Mouse (Mus musculus) ES-Bruce4 (cell line): Measurements from ENCODE around the gene Pgs1. TPM values are rescaled to one million over a fixed set of nuclear protein-coding genes. Genes with fewer than 3 reads are reported as not detected.
A peak's percentile ranks its signal among the peaks of the same experiment; 100 is the strongest.

Experiments
- H3K27ac ChIP-seq: 2 replicates; pipeline ENCODE4 v1.5.1; 2012; ENCODE audit warnings: low read length, inconsistent platforms; ENCODE audit not compliant: insufficient read depth
- H3K27me3 ChIP-seq: 2 replicates; pipeline ENCODE4 v1.6.1; 2012; ENCODE audit warnings: mild to moderate bottlenecking, low read length, inconsistent platforms; ENCODE audit not compliant: control insufficient read depth, poor library complexity, insufficient read depth, severe bottlenecking
- H3K36me3 ChIP-seq: 2 replicates; pipeline ENCODE4 v1.6.1; 2012; ENCODE audit warnings: inconsistent platforms, mild to moderate bottlenecking, low read length, moderate library complexity; ENCODE audit not compliant: control insufficient read depth, poor library complexity, insufficient read depth, severe bottlenecking
- H3K4me1 ChIP-seq: one replicate; pipeline ENCODE4 v1.8.1; 2011; ENCODE audit warnings: low read length; ENCODE audit not compliant: control insufficient read depth, insufficient read depth
- H3K4me3 ChIP-seq: 2 replicates; pipeline ENCODE4 v1.5.1; 2011; ENCODE audit warnings: low read depth, mild to moderate bottlenecking, low read length
- H3K9ac ChIP-seq: 2 replicates; pipeline ENCODE4 v1.6.1; 2012; ENCODE audit warnings: low read depth, mild to moderate bottlenecking, inconsistent platforms; ENCODE audit not compliant: poor library complexity, severe bottlenecking
- H3K9me3 ChIP-seq: replicated peaks from 2 replicates; pipeline ENCODE4 v1.6.1; 2012; ENCODE audit warnings: mild to moderate bottlenecking, low read length, inconsistent platforms; ENCODE audit not compliant: control insufficient read depth, poor library complexity, insufficient read depth, severe bottlenecking
- CTCF ChIP-seq: IDR thresholded peaks from one replicate; pipeline ENCODE4 v1.8.1; 2011; ENCODE audit warnings: low read depth, low read length
- EP300 ChIP-seq: IDR thresholded peaks from 2 replicates; pipeline ENCODE4 v1.6.1; 2011; ENCODE audit warnings: low read depth, low read length; ENCODE audit not compliant: insufficient read depth
- POLR2A ChIP-seq: IDR thresholded peaks from one replicate; pipeline ENCODE4 v1.8.1; 2011; ENCODE audit warnings: low read length; ENCODE audit not compliant: insufficient read depth
- polyA plus RNA-seq: library from polyadenylated mRNA; stranded (reverse); fragments of >200 nt; gene quantifications from 2 replicates; pipeline ENCODE4 v1.2.4, GENCODE M21; 2011; ENCODE audit warnings: low read depth; ENCODE audit not compliant: missing spikeins, insufficient read depth, insufficient read length

Pgs1 gene
- polyA plus RNA-seq, 1 experiment, result 31.5 TPM

DNA sequence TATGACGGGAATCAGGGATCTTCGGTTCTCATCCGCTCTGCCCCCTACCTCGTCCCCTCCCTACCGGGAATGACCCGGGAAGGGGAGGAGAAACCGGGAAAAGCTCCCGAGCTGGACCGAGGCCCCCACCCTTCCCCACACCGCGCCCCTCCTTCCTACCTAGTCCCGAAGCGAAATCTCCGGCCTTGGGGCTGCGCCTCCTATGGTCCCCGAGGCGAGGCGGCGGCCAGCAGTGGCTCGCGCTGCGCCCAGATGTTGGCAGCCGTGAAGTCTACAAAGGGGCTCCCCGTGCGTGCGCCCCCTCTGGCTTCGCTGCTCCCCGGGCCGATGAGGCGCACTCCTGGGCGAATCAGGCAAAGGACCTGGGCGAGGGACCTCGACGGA, 17.4 kb upstream of the Pgs1 start:
- H3K27me3 ChIP-seq, result no peaks in the 10 kb centered on the region
- H3K9me3 ChIP-seq, result no peaks in the 10 kb centered on the region
- peaks cover 26% of the 10 kb centered on the region for H3K36me3 ChIP-seq
- peaks cover 17% of the 10 kb centered on the region for H3K4me1 ChIP-seq
- peak overlapping the region; percentile 94 for H3K4me3 ChIP-seq
- H3K9ac ChIP-seq, result peak overlapping the region; percentile 98
- peak overlapping the region; percentile 62 for H3K27ac ChIP-seq
- TF ChIP-seq CTCF (no peak), EP300 (no peak), POLR2A (no peak)

DNA sequence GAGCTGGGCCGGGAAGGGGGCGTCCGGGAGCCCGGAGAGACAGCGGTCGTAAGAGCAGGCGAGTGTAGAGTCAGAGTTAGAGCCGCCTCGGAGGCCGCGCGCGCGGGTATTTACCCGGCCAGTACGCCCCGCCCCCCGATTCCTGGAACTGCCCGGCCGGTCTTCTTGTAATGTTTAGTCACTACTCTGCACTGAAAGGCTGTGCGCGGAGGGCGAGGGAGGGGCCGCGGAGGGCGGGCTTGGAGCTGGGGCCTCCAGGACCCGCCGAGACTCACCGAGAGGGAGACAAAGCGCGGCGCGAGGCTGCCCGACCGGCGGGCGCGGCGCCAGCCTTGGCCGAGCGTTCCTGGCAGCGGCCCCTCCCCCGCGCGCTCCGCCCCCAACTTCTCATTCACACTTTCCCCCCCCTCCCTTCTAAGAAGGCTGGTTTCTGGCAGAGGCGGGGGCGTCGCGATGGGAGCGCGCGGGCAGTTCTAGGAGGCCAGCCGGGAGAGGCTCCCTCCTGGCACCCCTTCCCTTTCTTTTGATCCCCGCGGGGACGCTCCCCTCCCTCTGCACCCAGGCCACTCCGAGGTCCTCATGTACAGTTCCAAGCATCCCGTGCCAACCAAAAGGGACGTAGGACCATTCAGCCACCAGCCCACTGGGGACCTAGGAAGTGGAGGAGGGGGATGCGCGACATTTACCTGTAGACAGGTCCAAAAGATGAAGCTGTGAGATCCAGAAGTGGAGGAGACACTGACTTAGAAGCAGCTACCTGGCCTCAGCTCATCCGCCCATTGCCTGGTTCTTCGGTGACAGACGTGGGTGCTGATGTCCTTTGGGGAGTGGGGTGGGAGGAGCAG, 16.8 kb upstream of the Pgs1 start:
- Histone ChIP-seq H3K4me3 (peak overlapping the region; percentile 94), H3K27ac (peak overlapping the region; percentile 62), H3K4me1 (peaks cover 16% of the 10 kb centered on the region), H3K9me3 (no peaks in the 10 kb centered on the region), H3K36me3 (peaks cover 26% of the 10 kb centered on the region), H3K27me3 (no peaks in the 10 kb centered on the region), H3K9ac (peak overlapping the region; percentile 98)
- TF ChIP-seq CTCF, result no peak
- peak; percentile 66 for TF ChIP-seq EP300
- TF ChIP-seq POLR2A, result peak; percentile 80

DNA sequence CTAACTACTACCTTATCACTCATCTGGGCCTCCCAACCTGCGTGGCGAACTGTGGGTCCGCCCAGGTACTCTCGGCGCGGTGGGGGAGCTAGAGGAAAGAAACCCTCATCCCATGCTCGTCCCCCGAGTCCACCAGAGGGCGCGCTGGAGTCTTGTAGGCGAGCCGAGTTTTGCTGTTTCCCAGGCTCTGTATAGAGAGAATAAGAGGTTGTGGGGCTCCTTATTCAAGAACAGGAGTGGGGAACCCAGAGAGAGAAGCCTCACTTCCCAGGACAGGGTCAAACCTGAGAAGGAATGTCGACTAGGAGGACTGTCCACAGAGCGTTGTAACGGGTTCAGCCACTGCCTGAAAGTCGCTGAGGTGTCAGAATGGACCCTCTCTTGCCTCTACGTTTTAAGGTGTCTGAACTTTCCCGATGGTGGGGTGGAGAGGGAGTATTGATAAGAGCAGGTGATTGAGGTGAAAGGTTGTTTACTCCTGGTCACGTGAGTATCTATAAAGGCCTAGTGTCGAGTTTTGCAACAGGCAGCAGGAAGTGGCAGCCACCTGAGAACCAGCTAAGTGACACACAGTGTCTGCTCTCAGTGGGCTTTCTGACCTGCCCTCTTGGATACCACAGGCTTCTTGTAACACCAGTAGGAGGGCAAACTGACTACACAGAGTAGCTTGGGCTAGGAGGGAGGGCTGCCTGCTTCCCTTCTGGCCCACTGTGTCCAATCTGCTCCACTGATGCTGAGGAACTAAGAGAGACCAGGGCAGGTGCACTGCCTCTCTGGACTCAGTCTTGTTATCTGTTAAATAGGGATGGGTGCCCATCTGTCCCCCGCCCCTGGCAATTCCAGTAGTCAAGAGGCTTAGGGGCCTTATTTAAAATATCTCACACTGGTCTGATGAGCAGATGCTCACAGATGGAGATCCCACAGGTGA, 15.9 kb upstream of the Pgs1 start, which contains the start of gene Socs3:
TSS of gene Socs3 (minus strand) at position 103 of the 928 bp plus-strand sequence.
- peak within 1 kb of the TSS; percentile 98 for H3K9ac ChIP-seq
- H3K36me3 ChIP-seq, result peaks cover 26% of the 10 kb centered on the region
- peak within 1 kb of the TSS; percentile 62 for H3K27ac ChIP-seq
- peak within 1 kb of the TSS; percentile 94 for H3K4me3 ChIP-seq
- no peak for TF ChIP-seq POLR2A
- peak; percentile 87 for TF ChIP-seq CTCF
- peak; percentile 59; the same call in 1 of the 2 replicates for TF ChIP-seq EP300
- no peaks in the 10 kb centered on the region for H3K27me3 ChIP-seq
- H3K9me3 ChIP-seq, result no peaks in the 10 kb centered on the region
- peaks cover 13% of the 10 kb centered on the region for H3K4me1 ChIP-seq

DNA sequence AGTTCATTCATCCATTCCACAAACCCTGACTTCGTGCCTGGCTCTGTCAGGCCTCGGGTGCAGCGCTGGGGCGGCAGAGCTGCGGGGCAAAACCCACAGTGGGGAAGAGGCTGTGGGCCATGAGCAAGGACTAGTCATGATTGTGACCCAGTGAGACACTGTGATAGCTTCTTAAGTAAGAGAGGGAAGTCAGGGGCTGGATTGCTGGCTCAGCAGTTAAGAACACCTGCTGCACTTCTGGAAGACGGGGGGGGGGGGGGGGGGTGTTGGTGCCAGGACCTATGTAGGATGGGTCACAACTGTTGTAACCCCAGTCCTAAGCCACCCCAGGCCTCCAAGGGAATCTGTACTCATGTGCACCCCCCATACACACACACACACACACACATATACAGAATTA, 15.0 kb upstream of the Pgs1 start:
- Histone ChIP-seq H3K27ac (no peak overlapping the region), H3K4me3 (no peak overlapping the region), H3K9me3 (no peaks in the 10 kb centered on the region), H3K9ac (no peak overlapping the region), H3K27me3 (no peaks in the 10 kb centered on the region), H3K4me1 (peaks cover 13% of the 10 kb centered on the region), H3K36me3 (peaks cover 20% of the 10 kb centered on the region)
- TF ChIP-seq EP300, result no peak
- TF ChIP-seq POLR2A, result no peak
- TF ChIP-seq CTCF, result no peak

- Histone ChIP-seq H3K9ac (no peak overlapping the region), H3K4me3 (no peak overlapping the region), H3K27ac (peak overlapping the region; percentile 96), H3K27me3 (no peaks in the 10 kb centered on the region), H3K4me1 (peaks cover 13% of the 10 kb centered on the region), H3K9me3 (no peaks in the 10 kb centered on the region), H3K36me3 (peaks cover 14% of the 10 kb centered on the region)
- TF ChIP-seq CTCF (no peak), POLR2A (no peak), EP300 (no peak)
Observed at GRCm38 (mm10) chr11:117971646-117972242, 14.3 kb upstream of the Pgs1 start.
